Mouse (Mus musculus) megakaryocyte, embryonic 14.5 days (primary cell): ENCODE measurements around the gene Slc39a11.

ENCODE experiments used
- FLI1 ChIP-seq: IDR thresholded peaks from 2 replicates; pipeline ENCODE4 v1.6.1; 2012; ENCODE audit warnings: low read length, inconsistent platforms, mixed read lengths
- GATA1 ChIP-seq: IDR thresholded peaks from 3 replicates; pipeline ENCODE4 v1.6.1; 2012; ENCODE audit warnings: mixed read lengths, low read length, inconsistent platforms, borderline replicate concordance

- TF ChIP-seq GATA1 (no peak), FLI1 (no peak)
Measured at GRCm38 (mm10) chr11:113467313-113467811, 182.5 kb downstream of the Slc39a11 start.
